Mouse (Mus musculus) right cerebral cortex, postnatal 4 days (tissue): ENCODE data around the gene Theg.

Experiments
- DNase-seq: peaks from one replicate; pipeline ENCODE4 v3.0.0-alpha.2; 2022

The Theg gene

GRCm38 (mm10) chr10:79534426-79534825, 52.7 kb downstream of the Theg start:
- DNase-seq: peak; percentile 1

GRCm38 (mm10) chr10:79533126-79533911, 53.8 kb downstream of the Theg start, which contains the start of gene Plpp2:
Gene Plpp2, minus strand, starts transcription at chr10:79533796.
- peak; percentile 48 for DNase-seq

- peak; percentile 3 for DNase-seq
Measured at GRCm38 (mm10) chr10:79532678-79533077, 54.5 kb downstream of the Theg start.

GRCm38 (mm10) chr10:79531593-79531992, 55.5 kb downstream of the Theg start:
- DNase-seq: no peak

- DNase-seq: no peak
Measured at GRCm38 (mm10) chr10:79530721-79531120, 56.4 kb downstream of the Theg start.

- DNase-seq: peak; percentile 1
Measured at GRCm38 (mm10) chr10:79530241-79530640, 56.9 kb downstream of the Theg start.

GRCm38 (mm10) chr10:79528081-79528480, 59.0 kb downstream of the Theg start:
- no peak for DNase-seq

GRCm38 (mm10) chr10:79527453-79527845, 59.7 kb downstream of the Theg start:
- DNase-seq: no peak

GRCm38 (mm10) chr10:79526661-79527452, 60.3 kb downstream of the Theg start:
- no peak for DNase-seq
